8 mouse cellular contexts compared by ENCODE assay signal in genomic region chr4:99929613-99930517, GRCm38 (mm10). TPM values are rescaled to one million over a fixed set of nuclear protein-coding genes. Genes with fewer than 3 reads are reported as not detected.
DNase-seq lines count a peak whose midpoint lies in the region; ATAC-seq and TF ChIP-seq lines count a peak whose summit lies in the region.

Gene Itgb3bp (minus strand): TSS chr4:99929813.

- H3K9ac ChIP-seq in embryonic facial prominence, embryonic 13.5 days: peak within 1 kb of the TSS; percentile 78
- peak within 1 kb of the TSS; percentile 57 for H3K9ac ChIP-seq in limb, embryonic 15.5 days
- peak within 1 kb of the TSS; percentile 66 for H3K9ac ChIP-seq in midbrain, postnatal 0 days (replicated peaks; ENCODE audit: low read length, poor library complexity, severe bottlenecking)

- H3K36me3 ChIP-seq in embryonic facial prominence, embryonic 13.5 days: no peaks in the 10 kb centered on the region
- H3K36me3 ChIP-seq in limb, embryonic 15.5 days: no peaks in the 10 kb centered on the region
- H3K36me3 ChIP-seq in midbrain, postnatal 0 days (ENCODE audit: insufficient read depth, low read length): no peaks in the 10 kb centered on the region

- peak; percentile 91 for DNase-seq in 3134 (ENCODE audit: extremely low read depth, insufficient read length, low spot score)
- DNase-seq in adrenal gland, postnatal 36 days: peak; percentile 89
- DNase-seq in heart, adult 8-10 months (ENCODE audit: low spot score): peak; percentile 68
- peak; percentile 94 for DNase-seq in kidney, adult 9 months
- DNase-seq in midbrain, postnatal 0 days (ENCODE audit: low spot score): peak; percentile 81
- DNase-seq in spleen, postnatal 36 days (ENCODE audit: low spot score in 2 of 2): peak; percentile 52 to 56

- H3K27ac ChIP-seq in embryonic facial prominence, embryonic 13.5 days: peak within 1 kb of the TSS; percentile 77
- H3K27ac ChIP-seq in limb, embryonic 15.5 days: peak within 1 kb of the TSS; percentile 89
- peak within 1 kb of the TSS; percentile 92 for H3K27ac ChIP-seq in midbrain, postnatal 0 days (ENCODE audit: low read depth, low read length)

- peak within 1 kb of the TSS; percentile 93 for H3K4me2 ChIP-seq in embryonic facial prominence, embryonic 13.5 days
- peak within 1 kb of the TSS; percentile 89 for H3K4me2 ChIP-seq in limb, embryonic 15.5 days
- peak within 1 kb of the TSS; percentile 60 for H3K4me2 ChIP-seq in midbrain, postnatal 0 days (ENCODE audit: low read depth, low read length, poor library complexity, severe bottlenecking)

- peak within 1 kb of the TSS; percentile 60 for H3K4me3 ChIP-seq in embryonic facial prominence, embryonic 13.5 days
- peak within 1 kb of the TSS; percentile 65 for H3K4me3 ChIP-seq in limb, embryonic 15.5 days
- peak within 1 kb of the TSS; percentile 62 for H3K4me3 ChIP-seq in midbrain, postnatal 0 days (ENCODE audit: low read depth, low read length)

- no peaks in the 10 kb centered on the region for H3K27me3 ChIP-seq in embryonic facial prominence, embryonic 13.5 days
- H3K27me3 ChIP-seq in limb, embryonic 15.5 days: no peaks in the 10 kb centered on the region
- no peaks in the 10 kb centered on the region for H3K27me3 ChIP-seq in midbrain, postnatal 0 days (ENCODE audit: insufficient read depth, low read length)

- H3K4me1 ChIP-seq in embryonic facial prominence, embryonic 13.5 days: peaks cover 16% of the 10 kb centered on the region; the same call in 1 of the 2 replicates
- peaks cover 19% of the 10 kb centered on the region for H3K4me1 ChIP-seq in limb, embryonic 15.5 days
- H3K4me1 ChIP-seq in midbrain, postnatal 0 days (ENCODE audit: insufficient read depth, low read length): peaks cover 9% of the 10 kb centered on the region; the same call in 1 of the 2 replicates

- ATAC-seq in embryonic facial prominence, embryonic 13.5 days (ENCODE audit: insufficient number of reproducible peaks, insufficient read depth, low FRiP score, low TSS enrichment, low read depth): peak; percentile 78
- peak; percentile 82 for ATAC-seq in limb, embryonic 15.5 days (ENCODE audit: insufficient number of reproducible peaks, low FRiP score, low TSS enrichment, low read depth)
- peak; percentile 92 for ATAC-seq in midbrain, postnatal 0 days (ENCODE audit: low FRiP score)

- H3K9me3 ChIP-seq in embryonic facial prominence, embryonic 13.5 days: no peaks in the 10 kb centered on the region
- H3K9me3 ChIP-seq in limb, embryonic 15.5 days: no peaks in the 10 kb centered on the region
- no peaks in the 10 kb centered on the region for H3K9me3 ChIP-seq in midbrain, postnatal 0 days (ENCODE audit: low read length)

- WGBS in embryonic facial prominence, embryonic 13.5 days: under 1% methylated on average over 57 of the region's 57 CpGs
- WGBS in limb, embryonic 15.5 days: under 1% methylated on average over 57 of the region's 57 CpGs
- WGBS in midbrain, postnatal 0 days: 1% methylated on average over 55 of the region's 57 CpGs

- no peak for TF ChIP-seq CTCF in midbrain, postnatal 0 days (IDR thresholded peaks at IDR 0.05)

RNA-seq across cellular contexts. Expression of gene Itgb3bp, which starts in this region (rescaled TPM):
- total RNA-seq in adrenal gland, postnatal 36 days (2021): 1 to 10 TPM; 5.1 to 6.2 TPM
- polyA plus RNA-seq in embryonic facial prominence, embryonic 13.5 days (2015; fragmentation: Nextera tagmentation; extraction: Ambion mirVana): 36.1 and 42.5 TPM in 2 replicates
- total RNA-seq in heart, adult 8-10 months (2022): 1 to 10 TPM; 6.0 to 7.9 (median 6.6) TPM
- polyA plus RNA-seq in limb, embryonic 15.5 days (2015; fragmentation: Nextera tagmentation; extraction: Ambion mirVana): 26.4 and 29.0 TPM in 2 replicates
- 2.9 and 6.4 TPM in 2 replicates for total RNA-seq in midbrain, postnatal 0 days (2014; rRNA removed)
- 6.6 and 8.8 TPM in 2 replicates for polyA plus RNA-seq in midbrain, postnatal 0 days (2015; fragmentation: Nextera tagmentation; extraction: Ambion mirVana)

Comparison
In these comparisons a context has a peak if more than half of its experiments do, and no peak if none do; other contexts are left out.
1. Peak in every context shown above with its lines: DNase-seq, ATAC-seq, H3K4me3 ChIP-seq and H3K27ac ChIP-seq.